Mouse (Mus musculus): Measurements from ENCODE around the gene Tmem33. TPM values are rescaled to one million over a fixed set of nuclear protein-coding genes. Genes with fewer than 3 reads are reported as not detected.

The Tmem33 gene
- 37.7 and 45.6 TPM in 2 replicates for polyA plus RNA-seq (2012; rRNA removed)

GRCm38 (mm10) chr5:67260531-67261371 lies at the start of gene Tmem33:
TSS of gene Tmem33 (plus strand) at chr5:67260565.

GRCm38 (mm10) chr5:67306698-67307521 lies 46.5 kb downstream of the Tmem33 start, which contains the start of gene Slc30a9:
TSS of gene Slc30a9 (plus strand) at chr5:67306955.

Other genes starting within 250 kb of the Tmem33 start
- gene Phox2b, start 161.3 kb upstream of the Tmem33 start, polyA plus RNA-seq (2012; rRNA removed), result 0.01 TPM in 1 of 2 replicates, not detected in the other
- gene Slc30a9, start 46.4 kb downstream of the Tmem33 start, polyA plus RNA-seq (2012; rRNA removed), result 15.3 and 18.3 TPM in 2 replicates
- 0.31 and 0.33 TPM in 2 replicates for gene Bend4, start 167.7 kb downstream of the Tmem33 start, polyA plus RNA-seq (2012; rRNA removed)